Mouse (Mus musculus) lung, postnatal 0 days (tissue): Measurements from ENCODE around the gene Gm20388. TPM values are rescaled to one million over a fixed set of nuclear protein-coding genes. Genes with fewer than 3 reads are reported as not detected.

Source experiments
- ATAC-seq: fragments of 200-750 bp; cut with Nextera tagmentation; 2 replicates; pipeline ENCODE4 v1.8.0; 2017; ENCODE audit warnings: moderate library complexity
- DNase-seq: peaks from one replicate; pipeline ENCODE4 v3.0.0-alpha.2; 2016; ENCODE audit warnings: low spot score
- H3K27ac ChIP-seq: fragments of 300-500 bp; sonication (generic); 2 replicates; pipeline ENCODE4 v1.5.1; 2014; ENCODE audit warnings: antibody characterized with exemption, mild to moderate bottlenecking, low read length, mixed read lengths
- H3K27me3 ChIP-seq: fragments of 300-500 bp; sonication (generic); replicated peaks from 2 replicates; pipeline ENCODE4 v1.6.1; 2014; ENCODE audit warnings: low read length, mixed read lengths; ENCODE audit not compliant: insufficient read depth
- H3K36me3 ChIP-seq: fragments of 300-500 bp; sonication (generic); 2 replicates; pipeline ENCODE4 v1.6.1; 2014; ENCODE audit warnings: low read length, mixed read lengths; ENCODE audit not compliant: insufficient read depth
- H3K4me1 ChIP-seq: fragments of 300-500 bp; sonication (generic); 2 replicates; pipeline ENCODE4 v1.6.1; 2014; ENCODE audit warnings: antibody characterized with exemption, low read depth, low read length, mixed read lengths; ENCODE audit not compliant: insufficient read depth
- H3K4me2 ChIP-seq: fragments of 300-500 bp; sonication (generic); replicated peaks from 2 replicates; pipeline ENCODE4 v1.6.1; 2014; ENCODE audit warnings: low read depth, mild to moderate bottlenecking, low read length, moderate library complexity, mixed read lengths
- H3K4me3 ChIP-seq: fragments of 300-500 bp; sonication (generic); 2 replicates; pipeline ENCODE4 v1.5.1; 2014; ENCODE audit warnings: low read depth, low read length
- H3K9ac ChIP-seq: fragments of 300-500 bp; sonication (generic); replicated peaks from 2 replicates; pipeline ENCODE4 v1.6.1; 2014; ENCODE audit warnings: low read depth, mild to moderate bottlenecking
- H3K9me3 ChIP-seq: fragments of 300-500 bp; sonication (generic); 2 replicates; pipeline ENCODE4 v1.6.1; 2016; ENCODE audit warnings: low read length, mixed read lengths
- CTCF ChIP-seq: IDR thresholded peaks from 2 replicates; pipeline ENCODE4 v1.5.1; 2016; ENCODE audit warnings: antibody characterized with exemption, mild to moderate bottlenecking
- EP300 ChIP-seq: IDR thresholded peaks from 2 replicates; pipeline ENCODE4 v1.6.1; 2016; ENCODE audit warnings: antibody characterized with exemption, mild to moderate bottlenecking, control low read depth
- WGBS: fragments of 180-500 bp; shearing (Covaris S2); extraction: QIAGEN DNeasy Blood & Tissue Kit; methylation state at CpG from one replicate; pipeline ENCODE4 v1.1.7; 2014; 5-methylcytosine and 5-hydroxymethylcytosine counted together
- polyA plus RNA-seq: library from polyadenylated mRNA; unstranded; fragments of >200 nt; fragmentation: Nextera tagmentation; extraction: Ambion mirVana; gene quantifications from 2 replicates; pipeline ENCODE4 v1.2.1, GENCODE M21; 2015

Gene Gm20388
- polyA plus RNA-seq, 1 experiment from 2014 or later = not detected

GRCm38 (mm10) chr8:122746439-122746838, 2835.8 kb downstream of the Gm20388 start:
- H3K27me3 ChIP-seq = peaks cover 9% of the 10 kb centered on the region; the same call in 1 of the 2 replicates
- 46% methylated on average over 7 of the region's 7 CpGs for WGBS
- no peak overlapping the region for H3K4me3 ChIP-seq
- H3K9me3 ChIP-seq = no peaks in the 10 kb centered on the region
- H3K27ac ChIP-seq = no peak overlapping the region
- H3K4me1 ChIP-seq = no peaks in the 10 kb centered on the region
- DNase-seq = no peak
- H3K4me2 ChIP-seq = no peak overlapping the region
- H3K36me3 ChIP-seq = no peaks in the 10 kb centered on the region
- H3K9ac ChIP-seq = no peak overlapping the region
- ATAC-seq = no peak
- no peak for TF ChIP-seq CTCF
- TF ChIP-seq EP300 = no peak

GRCm38 (mm10) chr8:122747825-122748224, 2837.2 kb downstream of the Gm20388 start:
- TF ChIP-seq EP300 (no peak), CTCF (no peak)
- no peak overlapping the region for H3K4me2 ChIP-seq
- no peak overlapping the region for H3K27ac ChIP-seq
- H3K4me3 ChIP-seq = no peak overlapping the region
- DNase-seq (no peak), ATAC-seq (no peak)
- H3K9me3 ChIP-seq = no peaks in the 10 kb centered on the region
- H3K9ac ChIP-seq = no peak overlapping the region
- no peaks in the 10 kb centered on the region for H3K4me1 ChIP-seq
- no peaks in the 10 kb centered on the region for H3K36me3 ChIP-seq
- H3K27me3 ChIP-seq = peaks cover 9% of the 10 kb centered on the region; the same call in 1 of the 2 replicates
- 100% methylated on average over 1 of the region's 1 CpGs for WGBS

- H3K27me3 ChIP-seq = peaks cover 8% of the 10 kb centered on the region; the same call in 1 of the 2 replicates
Observed at GRCm38 (mm10) chr8:122749333-122749958, 2838.8 kb downstream of the Gm20388 start.

GRCm38 (mm10) chr8:122751342-122751741, 2840.7 kb downstream of the Gm20388 start:
- no peak for TF ChIP-seq EP300
- TF ChIP-seq CTCF = no peak
- Histone ChIP-seq H3K9me3 (no peaks in the 10 kb centered on the region), H3K27me3 (no peaks in the 10 kb centered on the region), H3K4me2 (no peak overlapping the region), H3K9ac (no peak overlapping the region), H3K27ac (no peak overlapping the region), H3K4me3 (no peak overlapping the region), H3K4me1 (no peaks in the 10 kb centered on the region), H3K36me3 (no peaks in the 10 kb centered on the region)
- DNase-seq (peak; percentile 40), ATAC-seq (peak; percentile 38; the same call in 1 of the 2 replicates)
- 62% methylated on average over 5 of the region's 5 CpGs for WGBS

More at GRCm38 (mm10) chr8:122749333-122749958, 2838.8 kb downstream of the Gm20388 start:
- Histone ChIP-seq H3K4me2 (no peak overlapping the region), H3K9me3 (no peaks in the 10 kb centered on the region), H3K9ac (no peak overlapping the region), H3K4me3 (no peak overlapping the region), H3K4me1 (no peaks in the 10 kb centered on the region), H3K36me3 (no peaks in the 10 kb centered on the region), H3K27ac (no peak overlapping the region)
- ATAC-seq (no peak), DNase-seq (no peak)
- no peak for TF ChIP-seq CTCF
- TF ChIP-seq EP300 = no peak
- 53% methylated on average over 6 of the region's 6 CpGs for WGBS

GRCm38 (mm10) chr8:122752111-122752721, 2841.6 kb downstream of the Gm20388 start:
- Histone ChIP-seq H3K4me1 (no peaks in the 10 kb centered on the region), H3K27me3 (no peaks in the 10 kb centered on the region), H3K9ac (no peak overlapping the region), H3K4me2 (no peak overlapping the region), H3K27ac (no peak overlapping the region), H3K9me3 (no peaks in the 10 kb centered on the region), H3K36me3 (no peaks in the 10 kb centered on the region), H3K4me3 (no peak overlapping the region)
- WGBS = 82% methylated on average over 29 of the region's 29 CpGs
- no peak for TF ChIP-seq EP300
- no peak for TF ChIP-seq CTCF
- ATAC-seq (no peak), DNase-seq (no peak)

GRCm38 (mm10) chr8:122758597-122758996, 2848.0 kb downstream of the Gm20388 start:
- no peak for ATAC-seq
- no peak for TF ChIP-seq CTCF

More at GRCm38 (mm10) chr8:122758597-122758996, 2848.0 kb downstream of the Gm20388 start:
- no peaks in the 10 kb centered on the region for H3K9me3 ChIP-seq
- no peaks in the 10 kb centered on the region for H3K4me1 ChIP-seq
- H3K27me3 ChIP-seq = no peaks in the 10 kb centered on the region
- H3K4me2 ChIP-seq = no peak overlapping the region
- no peak overlapping the region for H3K4me3 ChIP-seq
- no peak for DNase-seq
- H3K27ac ChIP-seq = no peak overlapping the region
- no peaks in the 10 kb centered on the region for H3K36me3 ChIP-seq
- H3K9ac ChIP-seq = no peak overlapping the region
